Mouse (Mus musculus): ENCODE data around the gene Nav3.
"Not testable (repeated sequence)": the region's sequence is repeated elsewhere in the genome, so short reads cannot be mapped to it uniquely, and the experiment has no call there.

Gene Nav3

DNA sequence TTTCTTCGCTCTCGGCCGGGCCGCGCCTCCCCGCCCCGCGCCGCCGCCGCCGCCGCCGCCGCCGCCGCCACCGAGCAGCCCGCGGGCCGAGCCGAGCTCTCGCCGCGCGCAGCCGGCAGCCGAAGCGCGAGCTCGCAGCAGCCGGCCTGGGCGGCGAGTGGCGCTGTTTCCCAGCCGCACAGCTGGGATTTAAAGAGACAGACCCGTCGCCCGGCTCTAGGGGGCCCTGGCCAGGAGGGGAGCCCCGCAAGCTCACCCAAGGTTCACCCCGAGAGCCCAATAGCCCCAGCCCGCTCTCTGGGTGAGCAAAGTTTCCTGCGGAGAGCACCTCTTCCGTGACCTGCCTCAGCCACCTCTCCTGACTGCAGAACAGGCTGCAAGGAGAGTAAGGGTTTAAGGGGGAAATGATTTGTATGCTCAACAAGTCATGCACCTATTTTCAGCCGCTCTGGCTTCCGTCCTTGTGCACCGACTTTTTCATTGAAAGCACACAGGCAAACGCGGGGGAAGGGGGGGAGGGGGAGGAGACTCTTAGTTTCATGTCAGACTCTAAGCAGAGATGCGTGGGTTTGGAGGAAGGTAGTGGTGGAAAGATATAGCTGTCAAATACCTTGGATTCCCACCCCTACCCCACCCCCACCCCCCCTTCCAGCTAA, at the start of gene Nav3:
TSS of gene Nav3 (minus strand) at position 367 of the 656 bp plus-strand sequence.
- peak; percentile 9 to 24 for DNase-seq

DNA sequence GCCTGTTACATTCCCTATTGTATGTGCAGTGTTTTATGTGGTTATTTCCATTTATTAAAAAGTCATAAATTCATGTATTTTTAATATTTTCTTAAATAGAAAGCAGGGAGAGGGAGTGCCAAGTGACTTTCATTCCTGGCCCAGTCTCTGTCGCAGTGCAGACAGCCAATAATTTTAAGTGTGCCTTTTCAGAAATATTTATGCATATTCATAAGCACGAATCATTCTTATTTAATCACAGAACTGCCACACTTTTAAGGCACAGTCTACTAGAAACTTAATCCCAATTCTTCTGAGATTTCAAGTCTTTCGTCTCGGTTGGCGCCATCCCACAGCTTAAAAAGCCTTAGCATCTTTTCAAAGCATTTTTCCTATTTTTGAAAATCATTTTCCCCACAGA, 29.3 kb upstream of the Nav3 start:
- no peak for DNase-seq

DNA sequence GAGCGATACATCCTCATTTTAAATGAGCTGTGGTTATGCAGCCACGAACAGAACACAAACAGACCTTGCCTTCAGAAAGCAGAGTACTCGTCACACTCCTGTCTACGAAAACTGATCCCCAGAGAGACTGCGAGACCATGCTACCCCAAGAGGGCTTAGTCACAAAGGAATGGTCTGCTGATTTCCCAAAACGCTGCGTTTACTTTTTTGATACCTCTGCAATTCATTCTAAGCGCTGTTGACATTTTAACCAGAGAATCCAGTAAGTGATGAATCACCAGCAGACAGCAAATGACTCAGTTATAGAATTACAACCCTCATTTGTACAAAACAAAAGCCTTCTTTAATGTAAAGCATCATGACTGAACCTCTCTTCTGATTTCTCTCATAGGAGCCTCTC, 28.8 kb upstream of the Nav3 start:
- no peak for DNase-seq

DNA sequence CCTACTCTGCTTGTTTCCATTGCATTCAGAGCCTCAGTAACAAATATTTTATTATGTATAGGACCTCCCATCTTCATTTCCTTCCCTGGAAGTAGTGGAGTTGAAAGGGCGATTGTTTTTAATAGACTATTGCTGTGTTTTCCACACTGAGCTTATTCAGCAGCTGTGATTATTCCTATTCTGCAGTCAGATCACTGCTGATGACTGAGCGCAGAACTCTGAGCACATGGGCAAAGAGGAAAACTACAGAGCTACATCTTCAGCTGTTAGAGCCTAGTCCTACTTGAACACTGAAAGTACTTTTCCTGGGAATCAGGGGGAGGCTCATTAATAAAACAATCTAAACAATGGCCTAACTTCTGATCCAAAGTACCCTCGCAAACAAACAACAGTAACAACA, 23.2 kb upstream of the Nav3 start:
- DNase-seq = no peak

DNA sequence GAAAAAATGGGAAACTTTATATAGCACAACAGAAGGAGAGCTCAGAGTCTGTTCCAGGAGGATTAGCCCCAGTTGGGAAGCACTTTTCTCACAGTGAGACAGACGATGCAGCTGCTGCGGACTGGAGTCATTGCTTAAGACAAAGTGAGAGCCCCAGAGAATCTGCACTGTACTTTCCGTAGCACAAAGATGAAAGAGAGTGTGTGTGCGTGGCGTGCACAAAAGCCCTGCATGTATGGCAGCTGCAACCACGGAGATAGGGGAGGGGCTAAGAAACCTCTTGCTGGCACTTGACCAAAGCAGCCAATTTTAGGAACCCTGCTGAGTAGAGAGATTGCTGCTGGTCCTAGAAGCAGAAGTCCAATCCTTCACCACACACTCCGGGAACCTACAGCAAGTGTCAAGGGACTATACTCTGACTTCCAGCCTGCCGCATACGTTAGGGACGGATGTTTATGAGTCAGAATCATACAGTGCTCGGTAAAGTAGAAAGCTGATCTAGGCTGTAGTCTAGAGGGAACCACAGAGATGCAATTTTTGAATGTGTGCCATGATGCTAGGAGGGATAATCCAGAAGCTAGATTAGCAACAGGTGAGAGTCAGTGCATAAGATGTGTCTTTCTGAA, 21.8 kb upstream of the Nav3 start:
- no peak for DNase-seq

DNA sequence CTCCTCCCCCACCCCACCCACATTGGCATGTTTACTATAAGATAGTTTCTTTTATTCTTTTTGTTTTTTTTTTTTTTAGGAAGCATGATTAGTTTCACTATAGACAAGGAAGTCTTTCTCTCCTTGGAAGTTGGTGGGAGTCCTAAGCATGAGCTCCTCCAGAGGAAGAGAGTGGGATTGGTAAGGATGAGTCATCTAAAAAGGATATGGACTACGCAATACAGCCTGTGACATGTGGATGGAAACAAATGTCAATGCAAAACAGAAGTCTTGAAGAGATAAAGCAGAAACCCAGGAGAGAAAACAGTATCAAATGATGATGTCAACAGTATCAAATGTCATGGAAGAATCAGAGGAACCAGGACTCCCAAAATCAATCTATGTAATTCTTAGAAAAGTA, 18.1 kb upstream of the Nav3 start:
- no peak for DNase-seq

DNA sequence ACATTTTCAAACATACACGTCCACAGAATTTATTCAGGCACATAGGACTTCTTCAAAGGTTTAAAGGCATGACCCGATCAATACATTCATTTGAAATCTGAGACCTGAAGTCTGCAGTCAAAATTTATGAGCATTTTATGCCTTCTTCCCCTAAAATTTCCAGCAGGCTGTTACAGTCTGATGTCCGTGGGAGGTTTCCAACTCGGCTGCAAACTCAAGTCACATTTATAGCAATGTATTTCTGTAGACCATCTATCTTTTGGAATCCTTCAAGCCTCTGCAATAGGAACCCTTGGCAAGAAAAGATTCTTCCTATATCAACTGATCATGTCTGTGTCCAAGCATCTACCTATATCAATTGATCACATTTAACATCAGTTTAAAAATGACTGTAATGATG, 13.4 kb upstream of the Nav3 start:
- DNase-seq = no peak

DNA sequence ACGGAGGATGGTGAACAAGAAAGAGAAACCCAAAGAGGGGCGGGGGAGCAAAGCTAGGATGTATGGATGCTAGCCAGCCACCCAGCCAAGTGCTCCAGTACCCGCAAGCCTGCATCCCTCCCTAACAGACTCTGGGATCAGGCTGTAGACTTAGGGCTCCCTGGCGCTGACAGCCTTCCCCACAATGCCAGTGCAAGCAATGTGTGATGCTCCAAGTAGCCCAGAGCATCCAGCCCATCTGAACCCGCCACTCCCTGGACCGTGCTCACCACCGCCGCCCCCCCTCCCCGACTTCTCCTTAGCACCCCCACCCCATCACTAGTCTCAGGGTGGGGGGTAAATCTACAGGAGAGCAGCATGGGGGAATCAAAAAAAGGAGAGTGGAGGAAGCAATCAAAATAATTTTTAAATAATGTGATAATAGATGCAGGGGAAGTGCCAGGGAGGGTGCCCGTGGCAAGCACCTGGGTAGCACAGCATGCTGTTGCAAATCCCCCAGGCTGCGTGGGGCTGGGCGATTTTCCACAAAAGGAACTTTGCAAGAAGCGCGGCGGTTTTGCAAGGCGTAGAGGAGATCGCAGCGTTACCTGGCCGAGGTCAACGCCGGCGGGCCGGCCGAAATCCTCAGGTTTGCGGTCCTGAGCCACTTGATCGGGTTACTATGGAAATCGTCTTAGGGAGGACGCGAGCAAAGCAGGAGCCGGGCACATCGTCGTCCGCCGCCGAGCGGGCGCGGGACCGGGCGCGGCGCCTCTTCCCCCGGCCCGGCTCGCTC, 754 bp downstream of the Nav3 start:
- DNase-seq = no peak

DNA sequence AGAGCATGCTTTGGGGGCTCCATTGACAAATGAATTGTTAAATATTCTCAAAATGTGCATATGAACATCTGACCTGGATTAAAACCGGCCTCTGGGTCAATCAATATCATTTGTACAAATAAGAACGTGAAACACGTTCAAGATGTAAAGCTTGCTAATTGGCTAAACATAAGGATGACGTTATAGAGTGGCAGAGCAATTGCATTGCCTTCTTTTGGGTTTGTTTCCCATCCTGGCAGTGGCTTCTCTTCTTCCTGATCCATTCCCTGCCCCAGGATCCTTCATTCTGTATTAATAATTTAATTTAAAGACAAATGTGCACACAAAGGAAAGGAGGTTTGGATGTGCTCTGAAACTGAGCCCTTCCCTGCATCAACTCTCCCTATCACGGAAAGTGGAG, 2.4 kb downstream of the Nav3 start:
- no peak for DNase-seq

DNA sequence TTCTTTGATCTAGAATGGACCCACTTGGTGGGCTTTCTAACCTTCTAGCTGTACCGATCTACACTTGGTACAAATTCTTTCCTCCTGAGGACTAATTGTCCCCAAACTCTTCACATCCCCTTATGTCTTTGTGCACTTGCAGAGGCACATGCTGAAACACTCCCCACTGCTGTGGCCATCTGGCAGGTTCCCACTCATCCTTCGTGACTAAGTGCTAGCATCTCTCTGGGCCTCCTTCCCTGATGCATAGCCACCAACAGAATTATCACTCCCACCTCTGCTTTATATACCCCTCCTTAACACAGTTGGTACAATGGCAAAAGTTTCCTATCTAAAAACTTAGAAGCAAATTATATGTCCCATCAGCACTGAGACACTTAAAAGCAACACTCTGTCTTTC, 15.6 kb downstream of the Nav3 start:
- no peak for DNase-seq

DNA sequence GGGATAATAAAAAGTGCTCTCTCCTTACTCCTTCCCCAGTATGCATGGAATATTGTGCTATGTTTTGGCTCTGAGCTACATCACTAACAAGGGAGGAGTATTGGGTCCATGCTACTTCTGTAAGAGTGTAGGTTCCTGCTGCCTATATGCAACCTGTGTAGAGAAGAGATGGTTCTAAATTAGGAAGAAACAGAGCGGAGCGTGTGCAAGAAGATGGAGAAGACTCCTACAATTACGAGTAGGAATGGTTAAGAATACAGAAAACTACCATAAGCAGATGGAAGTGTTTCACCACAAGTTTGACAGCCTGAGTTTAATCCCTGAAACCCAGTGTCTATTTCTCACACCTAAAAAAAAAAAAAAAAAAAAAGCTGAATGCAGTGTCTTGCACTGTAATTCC, 24.9 kb downstream of the Nav3 start:
- DNase-seq = no peak

DNA sequence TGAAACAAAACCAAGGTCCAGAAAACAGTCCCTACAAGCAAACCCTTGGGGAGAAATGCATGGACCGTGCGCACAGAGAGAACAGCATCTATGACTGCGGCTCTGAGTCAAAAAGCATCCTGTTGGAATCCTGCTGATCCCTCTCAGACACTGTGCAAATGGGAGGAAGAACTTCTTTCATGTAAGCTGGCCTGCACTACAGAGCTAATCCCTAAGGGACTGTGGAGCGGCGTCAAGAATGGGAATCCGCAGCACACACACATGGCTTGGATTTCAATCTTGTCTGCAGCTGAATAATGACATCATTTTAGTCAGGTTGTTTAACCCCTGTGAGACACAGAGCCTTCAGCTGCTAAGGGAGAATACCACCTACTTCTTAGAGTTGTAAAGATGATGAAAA, 26.4 kb downstream of the Nav3 start:
- no peak for DNase-seq

DNA sequence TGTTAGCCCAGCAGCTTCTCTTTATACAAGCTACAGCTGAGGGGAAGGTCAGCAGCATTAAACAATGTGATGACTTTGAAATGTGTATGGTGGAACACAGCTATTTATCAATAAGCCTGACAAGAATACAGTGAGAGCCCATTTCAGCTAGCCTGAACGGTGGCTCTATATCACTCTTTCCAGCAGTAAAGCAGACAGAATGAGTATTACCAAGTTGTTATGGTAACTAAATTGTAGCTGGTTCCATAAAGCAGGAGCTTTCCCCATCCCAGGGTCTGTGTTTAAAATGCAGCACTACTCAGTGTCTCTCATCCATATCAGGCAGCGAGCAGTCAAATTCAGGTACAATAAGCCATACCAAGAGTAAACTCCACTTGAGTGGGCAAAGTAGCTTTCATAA, 27.0 kb downstream of the Nav3 start:
- no peak for DNase-seq

DNA sequence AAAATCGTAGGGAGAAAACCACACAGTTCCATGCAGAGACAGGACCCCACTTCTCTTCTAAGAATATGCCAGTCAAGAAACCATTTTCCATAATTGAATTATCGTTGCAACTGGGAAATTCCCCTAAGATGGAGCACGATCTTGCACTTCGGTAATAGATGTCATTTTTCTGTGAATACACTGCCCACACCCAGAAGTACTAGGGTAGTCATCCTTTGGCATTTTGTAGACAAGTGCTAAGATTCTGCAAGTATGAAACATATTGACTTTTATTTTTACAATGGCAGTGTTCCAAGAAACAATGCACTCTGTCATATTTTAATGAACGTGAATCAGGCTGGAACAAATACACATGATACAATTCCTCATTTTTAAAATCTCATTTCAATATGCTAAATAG, 34.5 kb downstream of the Nav3 start:
- no peak for DNase-seq

DNA sequence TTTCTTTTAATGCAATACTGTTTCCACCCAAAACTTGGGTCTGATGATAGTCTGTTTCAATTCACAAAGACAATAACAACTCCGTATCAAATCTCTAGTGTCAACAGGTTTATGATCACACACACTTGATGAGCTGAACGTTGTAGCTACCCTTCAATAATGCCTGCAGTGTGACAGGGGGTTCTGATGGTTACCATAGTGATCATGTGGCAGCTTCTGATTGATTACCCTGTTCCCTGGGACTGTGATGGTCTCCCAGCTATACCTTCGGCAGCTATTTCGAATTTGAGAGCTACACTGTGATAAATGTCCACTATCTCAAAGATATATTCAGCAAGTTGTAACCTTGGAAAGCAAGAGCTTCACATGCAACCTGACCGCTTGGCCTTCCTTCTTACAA, 39.0 kb downstream of the Nav3 start:
- DNase-seq = no peak

DNA sequence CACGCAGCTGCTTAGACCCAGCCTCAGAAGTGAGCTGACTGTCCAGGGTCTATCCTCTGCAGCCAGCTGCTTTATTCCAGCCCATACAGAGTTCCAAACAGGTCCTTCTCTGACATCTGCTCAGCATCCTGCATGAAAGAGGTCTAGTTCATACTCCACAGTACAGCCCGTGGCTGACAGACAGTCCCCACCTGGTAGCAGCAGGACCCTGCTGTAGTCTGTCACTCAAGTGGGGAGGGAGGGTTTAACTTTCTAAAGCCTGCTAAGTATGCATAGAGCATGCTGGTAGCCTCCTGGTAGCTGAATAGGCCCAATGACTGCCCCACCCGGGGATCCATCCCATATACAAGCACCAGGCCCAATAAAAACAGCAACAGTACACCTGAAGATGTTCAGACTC, 40.4 kb downstream of the Nav3 start:
- no peak for DNase-seq

DNA sequence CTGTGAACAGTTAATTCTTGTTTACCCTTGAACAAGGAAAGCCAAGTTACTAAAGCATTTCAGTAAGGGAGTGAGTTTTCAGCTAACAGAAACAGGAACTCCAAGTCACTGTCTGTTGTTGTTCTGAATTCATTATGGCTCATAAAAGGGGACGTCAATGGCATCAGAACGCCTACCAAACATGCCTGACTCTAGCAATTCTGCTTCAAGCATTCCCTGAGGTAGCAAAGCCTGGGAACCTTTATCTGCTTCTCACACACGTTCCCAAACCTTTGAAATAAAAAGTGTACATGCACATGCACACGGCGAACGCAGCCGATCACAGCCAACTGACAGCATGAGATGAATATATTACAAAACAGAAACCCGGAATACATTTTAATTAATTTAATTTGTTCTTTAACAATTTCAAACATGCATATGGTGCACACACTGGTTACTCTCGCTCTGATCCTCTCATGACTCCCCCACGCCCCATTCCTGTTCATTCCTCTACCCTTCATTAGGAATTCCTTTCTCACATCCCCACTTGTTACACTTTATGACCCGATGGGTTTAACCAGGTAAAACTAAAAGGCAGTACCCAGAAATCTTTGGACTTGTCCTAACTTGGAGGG, 42.6 kb downstream of the Nav3 start:
- DNase-seq = no peak

DNA sequence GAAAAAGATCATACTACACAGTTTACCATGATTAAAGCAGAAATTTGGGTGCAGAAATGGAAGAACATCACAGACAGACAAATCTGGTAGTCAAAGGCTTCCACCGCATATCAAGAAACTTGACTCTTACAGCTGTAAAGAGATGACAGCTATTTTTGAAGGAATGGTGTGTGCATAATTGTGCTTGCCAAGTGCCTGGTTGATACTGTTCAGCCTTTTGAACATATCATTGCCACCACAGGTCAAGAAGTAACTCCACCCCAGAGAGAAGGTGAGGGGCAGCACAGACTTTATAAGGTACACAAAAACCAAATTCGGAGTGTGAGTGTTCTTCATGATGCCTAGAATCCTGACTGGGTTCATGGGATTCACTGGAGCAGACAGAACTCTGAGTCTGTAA, 53.1 kb downstream of the Nav3 start:
- DNase-seq = no peak

DNA sequence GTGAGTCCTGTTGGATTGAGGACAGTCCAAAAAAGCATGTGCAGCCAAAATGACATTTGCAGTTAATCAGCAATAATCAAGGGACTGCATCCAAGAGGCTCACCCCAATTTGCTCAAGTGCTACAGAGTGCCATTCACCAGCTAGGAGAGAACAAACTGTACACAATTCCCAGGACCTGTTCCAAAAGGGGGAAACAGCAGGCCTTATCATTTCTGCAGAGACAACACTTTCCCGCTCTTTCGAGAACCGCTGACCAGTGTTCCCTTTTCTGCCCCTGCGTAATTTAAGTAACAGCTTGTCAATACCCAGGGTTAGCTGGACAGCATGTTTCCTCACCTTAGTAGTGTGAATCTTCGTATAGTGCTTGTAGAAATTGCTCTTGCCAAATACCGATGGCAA, 55.4 kb downstream of the Nav3 start:
- peak in 1 of 2 experiments; percentile 5 for DNase-seq

DNA sequence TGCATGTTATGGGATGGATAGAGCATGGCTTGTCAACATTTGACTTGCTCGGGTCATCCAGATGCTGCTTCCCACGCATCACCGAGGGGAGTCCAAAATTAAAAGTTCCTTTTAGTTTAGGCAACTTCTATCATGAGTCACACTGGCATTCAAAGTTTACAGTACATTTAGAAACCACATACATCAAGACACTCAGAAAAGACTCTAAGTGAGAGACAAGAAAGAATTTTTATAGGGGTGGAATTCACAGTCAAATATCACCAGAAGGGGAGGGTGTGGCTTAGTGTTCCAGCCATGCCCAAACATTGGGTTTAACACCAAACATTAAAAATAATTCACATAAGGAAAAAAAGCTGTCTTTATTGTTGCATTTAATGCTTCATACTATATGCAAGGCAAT, 57.4 kb downstream of the Nav3 start:
- no peak for DNase-seq

DNA sequence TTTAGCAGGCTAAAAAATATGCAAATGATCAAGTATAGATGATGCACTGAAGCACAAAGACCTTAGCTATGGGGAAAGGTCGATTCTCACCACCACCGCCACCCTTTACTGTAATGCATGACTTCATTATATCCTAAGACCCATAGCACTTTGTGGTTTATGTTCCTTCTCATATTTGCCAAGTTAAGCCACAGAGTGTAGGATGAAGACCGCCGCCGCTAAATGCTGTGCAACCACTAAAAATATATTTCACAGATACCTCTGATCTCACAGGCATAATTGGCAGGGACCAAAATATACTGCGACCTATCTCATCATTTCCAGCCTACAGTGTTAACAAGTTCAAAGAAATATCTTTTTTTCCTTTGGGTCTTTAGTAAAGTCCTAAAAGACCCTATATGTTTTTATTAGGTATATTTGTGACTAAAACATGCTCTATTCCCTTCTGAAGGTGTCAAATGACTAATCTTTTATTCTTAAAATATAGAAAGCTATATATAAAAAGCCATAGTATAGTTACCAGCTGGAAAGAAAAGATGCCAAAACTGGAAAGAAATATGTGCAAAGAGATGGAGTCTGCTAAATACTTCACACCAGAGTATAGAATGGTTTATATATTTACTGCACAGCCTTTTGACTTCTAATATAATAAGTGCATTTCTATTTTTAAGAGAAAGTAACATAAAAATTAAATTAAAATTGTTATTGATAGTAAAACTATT, 69.4 kb downstream of the Nav3 start:
- DNase-seq = no peak

DNA sequence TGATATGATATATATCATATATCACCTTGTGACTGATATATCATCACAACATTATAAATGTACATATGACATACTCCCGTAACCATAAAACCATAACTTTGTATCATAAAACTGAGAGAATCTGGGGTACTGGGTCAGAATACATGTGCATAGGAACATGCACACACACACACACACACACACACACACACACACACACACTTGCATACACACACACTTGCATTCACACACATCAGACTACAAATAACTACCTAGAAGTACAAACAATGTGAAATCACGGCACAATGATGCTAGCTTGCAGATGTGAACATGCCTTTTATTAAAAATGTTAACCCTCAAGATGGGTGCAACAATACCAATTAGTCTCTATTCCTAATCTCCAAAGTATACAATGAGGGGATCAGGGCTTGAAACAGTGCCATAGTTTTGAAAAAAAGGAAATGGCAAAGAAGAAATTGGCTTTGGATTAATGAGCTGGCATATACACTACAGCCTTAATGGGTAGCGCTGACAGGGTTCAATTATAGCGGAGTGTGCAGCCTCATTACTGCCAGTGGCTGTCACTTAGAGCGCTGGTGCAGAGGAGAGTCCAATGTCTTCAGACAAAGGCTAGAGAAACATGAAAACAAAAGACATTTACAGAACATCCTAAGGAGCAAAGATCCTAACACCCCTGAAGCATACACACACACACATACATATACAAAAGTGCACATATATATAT, 72.3 kb downstream of the Nav3 start:
- not testable (repeated sequence) for DNase-seq

DNA sequence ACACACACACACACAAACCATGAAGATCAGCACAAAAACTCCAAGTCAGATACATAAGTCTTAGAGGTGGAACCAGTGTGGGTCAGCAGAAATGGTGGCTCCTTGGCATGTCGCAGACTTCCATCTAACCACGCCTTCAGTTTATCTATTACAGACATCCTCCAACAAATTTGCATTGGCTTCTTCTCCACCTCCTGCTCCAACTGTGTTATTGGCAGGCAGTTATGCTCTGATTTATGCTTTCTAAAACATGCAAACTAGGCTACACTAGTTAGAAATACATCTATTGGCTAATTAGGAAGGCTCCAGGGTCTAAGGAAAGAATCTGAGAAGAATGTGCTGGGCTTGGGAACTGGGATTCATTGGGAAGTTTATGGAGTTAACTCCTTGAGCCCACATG, 75.2 kb downstream of the Nav3 start:
- DNase-seq = no peak
